Mouse (Mus musculus): Measurements from ENCODE around the gene Fgf12. TPM values are rescaled to one million over a fixed set of nuclear protein-coding genes. Genes with fewer than 3 reads are reported as not detected.

Gene Fgf12
- polyA plus RNA-seq (2015; fragmentation: Nextera tagmentation; extraction: Ambion mirVana): 2.1 and 3.4 TPM in 2 replicates

DNA sequence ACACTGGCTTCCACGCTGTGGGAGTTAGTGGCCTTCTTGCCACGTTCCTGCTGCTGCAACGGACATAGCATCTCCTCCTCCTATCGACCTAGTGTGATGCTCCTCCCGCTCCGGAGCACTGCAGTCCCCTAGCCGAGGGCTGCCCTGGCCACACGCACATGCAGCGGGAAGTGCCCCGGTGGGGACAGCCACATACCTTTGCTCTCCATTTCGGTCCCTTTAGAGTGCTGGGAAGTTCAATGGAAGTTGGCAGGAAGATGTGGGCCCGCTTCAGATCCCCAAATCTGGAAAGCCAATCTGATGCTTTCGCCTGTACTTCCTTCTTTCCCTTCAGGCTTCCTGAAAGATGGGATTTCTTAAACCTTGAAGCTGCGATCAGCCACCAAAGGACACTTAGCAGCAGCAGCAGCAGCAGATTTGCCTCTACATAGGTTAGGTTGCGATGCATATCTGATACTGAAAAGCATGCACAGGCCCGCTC lies at the start of gene Fgf12:
TSS of gene Fgf12 (minus strand) at position 431 of the 481 bp plus-strand sequence.
- Histone ChIP-seq H3K4me2 (peak within 1 kb of the TSS; percentile 54), H3K4me1 (0 out of 2 replicates have a peak, but pooled peaks cover 4% of the 10 kb centered on the region), H3K4me3 (peak within 1 kb of the TSS; percentile 28), H3K9ac (no peak within 1 kb of the TSS), H3K27me3 (peaks cover 5% of the 10 kb centered on the region), H3K36me3 (no peaks in the 10 kb centered on the region), H3K9me3 (no peaks in the 10 kb centered on the region), H3K27ac (no peak within 1 kb of the TSS)
- WGBS: 1% methylated on average over 16 of the region's 16 CpGs
- no peak for ATAC-seq (ENCODE audit: borderline replicate concordance, extremely low read depth, low FRiP score, low TSS enrichment)

DNA sequence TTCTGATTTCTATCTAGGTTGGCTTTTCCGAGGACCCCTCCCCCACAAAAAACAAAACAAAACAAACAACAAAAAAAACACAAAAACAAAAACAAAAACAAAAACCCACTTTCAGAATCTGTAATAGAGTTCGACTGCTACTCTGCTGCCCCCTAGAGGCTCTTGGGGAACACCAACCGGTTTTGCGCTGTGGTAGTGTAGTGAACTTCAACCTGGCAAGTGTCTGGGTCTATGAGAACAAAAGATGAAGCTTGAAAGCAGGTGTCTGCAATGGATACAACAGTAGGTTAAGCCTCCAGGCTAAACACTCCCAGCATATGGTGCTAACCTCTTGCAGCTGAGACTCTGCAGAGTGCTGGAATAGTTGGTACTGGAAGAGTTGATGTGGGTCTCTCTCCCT lies 40.2 kb upstream of the Fgf12 start:
- Histone ChIP-seq H3K9ac (no peak overlapping the region), H3K4me3 (no peak overlapping the region), H3K27ac (no peak overlapping the region), H3K9me3 (no peaks in the 10 kb centered on the region), H3K4me2 (no peak overlapping the region), H3K4me1 (no peaks in the 10 kb centered on the region), H3K36me3 (no peaks in the 10 kb centered on the region), H3K27me3 (no peaks in the 10 kb centered on the region)
- WGBS: under 1% methylated on average over 4 of the region's 4 CpGs
- ATAC-seq (ENCODE audit: borderline replicate concordance, extremely low read depth, low FRiP score, low TSS enrichment): no peak

GRCm38 (mm10) chr16:28770276-28770675 lies 17.4 kb upstream of the Fgf12 start:
- Histone ChIP-seq H3K36me3 (no peaks in the 10 kb centered on the region), H3K27ac (no peak overlapping the region), H3K9me3 (0 out of 2 replicates have a peak, but pooled peaks cover 6% of the 10 kb centered on the region), H3K4me2 (no peak overlapping the region), H3K27me3 (no peaks in the 10 kb centered on the region), H3K9ac (no peak overlapping the region), H3K4me3 (no peak overlapping the region), H3K4me1 (no peaks in the 10 kb centered on the region)
- ATAC-seq (ENCODE audit: borderline replicate concordance, extremely low read depth, low FRiP score, low TSS enrichment): no peak
- WGBS: 83% methylated on average over 2 of the region's 2 CpGs

GRCm38 (mm10) chr16:28761417-28761976 lies 8.6 kb upstream of the Fgf12 start:
- Histone ChIP-seq H3K4me3 (no peak overlapping the region), H3K9ac (no peak overlapping the region), H3K36me3 (no peaks in the 10 kb centered on the region), H3K4me2 (no peak overlapping the region), H3K9me3 (no peaks in the 10 kb centered on the region), H3K27ac (no peak overlapping the region), H3K4me1 (no peaks in the 10 kb centered on the region), H3K27me3 (no peaks in the 10 kb centered on the region)
- ATAC-seq (ENCODE audit: borderline replicate concordance, extremely low read depth, low FRiP score, low TSS enrichment): no peak
- 81% methylated on average over 4 of the region's 4 CpGs for WGBS

- Histone ChIP-seq H3K9me3 (no peaks in the 10 kb centered on the region), H3K4me1 (0 out of 2 replicates have a peak, but pooled peaks cover 4% of the 10 kb centered on the region), H3K4me3 (peak overlapping the region; percentile 28), H3K36me3 (no peaks in the 10 kb centered on the region), H3K27me3 (peaks cover 5% of the 10 kb centered on the region), H3K9ac (no peak overlapping the region), H3K27ac (no peak overlapping the region), H3K4me2 (peak overlapping the region; percentile 54)
- ATAC-seq (ENCODE audit: borderline replicate concordance, extremely low read depth, low FRiP score, low TSS enrichment): peak; percentile 90
- under 1% methylated on average over 33 of the region's 33 CpGs for WGBS
These were observed 453 bp upstream of the Fgf12 start for GRCm38 (mm10) chr16:28753124-28753917.

- Histone ChIP-seq H3K4me1 (no peaks in the 10 kb centered on the region), H3K27ac (no peak overlapping the region), H3K27me3 (no peaks in the 10 kb centered on the region), H3K36me3 (no peaks in the 10 kb centered on the region), H3K4me2 (no peak overlapping the region), H3K9me3 (no peaks in the 10 kb centered on the region), H3K4me3 (no peak overlapping the region), H3K9ac (no peak overlapping the region)
- no peak for ATAC-seq (ENCODE audit: borderline replicate concordance, extremely low read depth, low FRiP score, low TSS enrichment)
- 63% methylated on average over 3 of the region's 3 CpGs for WGBS
These were observed 18.4 kb downstream of the Fgf12 start for GRCm38 (mm10) chr16:28734461-28734860.

DNA sequence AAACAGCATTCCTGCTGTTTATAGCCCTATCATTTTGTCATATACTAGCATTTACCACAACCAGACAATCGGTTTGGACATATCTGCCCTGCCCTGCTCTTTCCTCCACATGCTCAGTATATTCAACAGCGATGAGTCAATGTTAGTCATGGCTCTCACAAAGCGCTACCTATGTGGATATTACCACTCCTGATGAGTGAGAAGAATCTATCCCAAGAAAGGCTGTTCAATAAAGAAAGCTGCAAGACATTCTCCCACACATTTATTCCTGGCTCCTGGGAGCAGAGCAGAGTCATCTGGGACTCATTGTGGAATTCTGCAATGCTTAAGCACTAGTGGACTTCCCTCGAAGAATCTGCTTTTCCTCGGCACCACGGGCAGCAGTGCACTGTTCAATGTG lies 26.1 kb downstream of the Fgf12 start:
- ATAC-seq (ENCODE audit: borderline replicate concordance, extremely low read depth, low FRiP score, low TSS enrichment): no peak
- Histone ChIP-seq H3K27ac (no peak overlapping the region), H3K27me3 (no peaks in the 10 kb centered on the region), H3K4me3 (no peak overlapping the region), H3K36me3 (no peaks in the 10 kb centered on the region), H3K4me1 (no peaks in the 10 kb centered on the region), H3K9ac (no peak overlapping the region), H3K9me3 (no peaks in the 10 kb centered on the region), H3K4me2 (no peak overlapping the region)
- WGBS: 82% methylated on average over 6 of the region's 6 CpGs

- ATAC-seq (ENCODE audit: borderline replicate concordance, extremely low read depth, low FRiP score, low TSS enrichment): no peak
- Histone ChIP-seq H3K27ac (no peak overlapping the region), H3K4me3 (no peak overlapping the region), H3K4me2 (no peak overlapping the region), H3K9ac (no peak overlapping the region), H3K4me1 (no peaks in the 10 kb centered on the region), H3K27me3 (no peaks in the 10 kb centered on the region), H3K36me3 (no peaks in the 10 kb centered on the region), H3K9me3 (no peaks in the 10 kb centered on the region)
- 17% methylated on average over 3 of the region's 3 CpGs for WGBS
These were observed 46.2 kb downstream of the Fgf12 start for GRCm38 (mm10) chr16:28706623-28707022.

DNA sequence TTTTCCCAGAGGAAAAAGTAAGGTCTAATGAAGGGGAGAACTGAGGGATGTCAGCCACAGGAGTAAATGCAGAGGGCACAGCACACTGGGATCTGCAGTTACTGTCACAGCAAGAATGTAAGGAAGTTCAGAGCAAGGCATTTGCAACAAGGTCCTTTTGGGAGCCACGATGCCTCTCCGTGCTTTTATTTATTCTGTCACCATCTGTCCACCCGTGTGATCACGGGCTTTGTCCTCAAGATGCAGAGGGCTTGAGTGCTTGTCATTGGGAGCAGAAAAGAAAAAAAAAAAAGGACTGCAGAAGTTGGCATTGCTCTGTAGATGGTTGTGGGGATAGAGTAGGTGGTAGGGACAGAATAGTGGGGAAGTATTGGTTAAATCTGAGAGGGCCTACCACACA lies 52.5 kb downstream of the Fgf12 start:
- H3K9ac ChIP-seq: no peak overlapping the region
- no peaks in the 10 kb centered on the region for H3K36me3 ChIP-seq
- H3K9me3 ChIP-seq: no peaks in the 10 kb centered on the region
- H3K27ac ChIP-seq: no peak overlapping the region
- WGBS: 52% methylated on average over 4 of the region's 4 CpGs
- H3K4me2 ChIP-seq: no peak overlapping the region
- H3K4me1 ChIP-seq: no peaks in the 10 kb centered on the region
- no peaks in the 10 kb centered on the region for H3K27me3 ChIP-seq
- no peak overlapping the region for H3K4me3 ChIP-seq
- no peak for ATAC-seq (ENCODE audit: borderline replicate concordance, extremely low read depth, low FRiP score, low TSS enrichment)

DNA sequence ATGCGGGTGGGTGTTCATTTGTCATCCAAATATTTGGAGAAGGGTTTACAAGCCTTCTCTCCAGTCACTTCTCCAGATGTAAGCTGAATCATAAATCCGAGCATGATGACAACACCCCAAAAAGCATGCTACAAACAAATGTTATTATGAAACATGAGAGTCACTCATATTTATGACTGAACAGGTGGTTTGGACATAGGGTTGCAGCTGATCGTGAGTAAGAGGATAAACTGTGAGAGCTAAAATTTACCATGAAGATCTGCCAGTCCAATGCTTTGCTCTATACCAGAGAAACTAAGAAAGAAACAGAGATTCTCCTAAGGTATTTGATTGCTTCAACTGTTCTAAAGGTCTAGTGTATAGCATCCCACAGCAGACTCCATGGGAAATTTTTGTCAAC lies 56.0 kb downstream of the Fgf12 start:
- Histone ChIP-seq H3K4me2 (no peak overlapping the region), H3K4me1 (0 out of 2 replicates have a peak, but pooled peaks cover 3% of the 10 kb centered on the region), H3K9ac (no peak overlapping the region), H3K27ac (no peak overlapping the region), H3K4me3 (no peak overlapping the region), H3K36me3 (no peaks in the 10 kb centered on the region), H3K27me3 (no peaks in the 10 kb centered on the region), H3K9me3 (no peaks in the 10 kb centered on the region)
- 63% methylated on average over 3 of the region's 3 CpGs for WGBS
- ATAC-seq (ENCODE audit: borderline replicate concordance, extremely low read depth, low FRiP score, low TSS enrichment): no peak

GRCm38 (mm10) chr16:28694113-28694899 lies 58.6 kb downstream of the Fgf12 start:
- Histone ChIP-seq H3K36me3 (no peaks in the 10 kb centered on the region), H3K9me3 (no peaks in the 10 kb centered on the region), H3K4me1 (0 out of 2 replicates have a peak, but pooled peaks cover 3% of the 10 kb centered on the region), H3K4me3 (no peak overlapping the region), H3K27ac (no peak overlapping the region), H3K9ac (no peak overlapping the region), H3K27me3 (no peaks in the 10 kb centered on the region), H3K4me2 (no peak overlapping the region)
- no peak for ATAC-seq (ENCODE audit: borderline replicate concordance, extremely low read depth, low FRiP score, low TSS enrichment)
- WGBS: 52% methylated on average over 15 of the region's 15 CpGs
